Mouse (Mus musculus) myocyte (in vitro differentiated cells): Measurements from ENCODE around the gene Sphkap. TPM values are rescaled to one million over a fixed set of nuclear protein-coding genes. Genes with fewer than 3 reads are reported as not detected.

Source experiments
- H3K27me3 ChIP-seq: one replicate; pipeline ENCODE4 v1.6.1; 2011; ENCODE audit not compliant: control insufficient read depth, insufficient read depth, insufficient read length
- H3K36me3 ChIP-seq: one replicate; pipeline ENCODE4 v1.6.1; 2011; ENCODE audit not compliant: control insufficient read depth, insufficient read depth
- H3K4me2 ChIP-seq: one replicate; pipeline ENCODE4 v1.6.1; 2011; ENCODE audit warnings: low read depth, control low read depth
- H3K4me3 ChIP-seq: one replicate; pipeline ENCODE4 v1.5.1; 2011; ENCODE audit warnings: mild to moderate bottlenecking, control low read depth, moderate library complexity
- H3K79me2 ChIP-seq: one replicate; pipeline ENCODE4 v1.6.1; 2011; ENCODE audit not compliant: control insufficient read depth, insufficient read depth
- H3ac ChIP-seq: one replicate; pipeline ENCODE4 v1.6.1; 2011; ENCODE audit not compliant: control insufficient read depth, insufficient read length
- CEBPB ChIP-seq: IDR thresholded peaks from 2 replicates; pipeline ENCODE4 v1.6.1; 2011; ENCODE audit warnings: mild to moderate bottlenecking, moderate library complexity; ENCODE audit not compliant: poor library complexity, insufficient read depth, severe bottlenecking
- E2F4 ChIP-seq: IDR thresholded peaks from one replicate; pipeline ENCODE4 v1.6.1; 2011; ENCODE audit warnings: mild to moderate bottlenecking, control low read depth, moderate library complexity; ENCODE audit not compliant: insufficient read depth
- MAX ChIP-seq: IDR thresholded peaks from one replicate; pipeline ENCODE4 v1.6.1; 2011; ENCODE audit warnings: low read depth, mild to moderate bottlenecking, control low read depth
- MYOD1 ChIP-seq, 3 experiments: IDR thresholded peaks; one replicate each; pipeline ENCODE4 v1.6.1; 2011; ENCODE audit warnings: control low read depth in 2 of 3, low read depth in 2 of 3, mild to moderate bottlenecking in 2 of 3, moderate library complexity in 1 of 3; ENCODE audit not compliant: insufficient read length in 2 of 3, control insufficient read depth in 1 of 3
- MYOG ChIP-seq, 3 experiments: IDR thresholded peaks; one replicate each; pipeline ENCODE4 v1.6.1; 2011; ENCODE audit warnings: control low read depth in 2 of 3, low read depth in 2 of 3, mild to moderate bottlenecking in 2 of 3; ENCODE audit not compliant: insufficient read length in 2 of 3, control insufficient read depth in 1 of 3, insufficient read depth in 1 of 3
- POLR2A ChIP-seq: IDR thresholded peaks from one replicate; pipeline ENCODE4 v1.6.1; 2011; ENCODE audit warnings: low read depth, mild to moderate bottlenecking, control low read depth, moderate library complexity; ENCODE audit not compliant: insufficient read length
- POLR2AphosphoS2 ChIP-seq: IDR thresholded peaks from one replicate; pipeline ENCODE4 v1.6.1; 2011; ENCODE audit warnings: low read depth, control low read depth; ENCODE audit not compliant: insufficient read length
- REST ChIP-seq: IDR thresholded peaks from one replicate; pipeline ENCODE4 v1.6.1; 2011; ENCODE audit warnings: mild to moderate bottlenecking, control low read depth, moderate library complexity; ENCODE audit not compliant: insufficient read depth, insufficient read length
- SRF ChIP-seq: IDR thresholded peaks from one replicate; pipeline ENCODE4 v1.6.1; 2011; ENCODE audit warnings: low read depth; ENCODE audit not compliant: control insufficient read depth, insufficient read length
- TCF12 ChIP-seq: IDR thresholded peaks from one replicate; pipeline ENCODE4 v1.6.1; 2011; ENCODE audit warnings: mild to moderate bottlenecking, control low read depth; ENCODE audit not compliant: poor library complexity, insufficient read depth, severe bottlenecking
- TCF3 ChIP-seq: IDR thresholded peaks from one replicate; pipeline ENCODE4 v1.6.1; 2011; ENCODE audit warnings: low read depth, control low read depth; ENCODE audit not compliant: insufficient read length
- USF1 ChIP-seq: IDR thresholded peaks from one replicate; pipeline ENCODE4 v1.6.1; 2011; ENCODE audit warnings: low read depth, mild to moderate bottlenecking, control low read depth, moderate library complexity
- polyA plus RNA-seq: library from polyadenylated mRNA; unstranded; fragments of >200 nt; fragmentation: generic; extraction: Trizol; gene quantifications from one replicate; pipeline ENCODE4 v1.2.1, GENCODE M21; 2012; ENCODE audit warnings: missing spikeins

Sphkap gene
- polyA plus RNA-seq, 1 experiment: not detected

GRCm38 (mm10) chr1:83407616-83408015, 384 bp downstream of the Sphkap start:
- H3K27me3 ChIP-seq: no peaks in the 10 kb centered on the region

GRCm38 (mm10) chr1:83406882-83407549, 984 bp downstream of the Sphkap start:
- H3K79me2 ChIP-seq: no peaks in the 10 kb centered on the region
- H3K4me2 ChIP-seq: no peak overlapping the region
- no peaks in the 10 kb centered on the region for H3K36me3 ChIP-seq
- no peak for TF ChIP-seq TCF3
- no peak for TF ChIP-seq CEBPB
- no peak for TF ChIP-seq POLR2AphosphoS2
- no peak for TF ChIP-seq E2F4
- TF ChIP-seq MYOG (IDR thresholded peaks at IDR 0.05; ENCODE audit: control insufficient read depth in 1 of 3, insufficient read depth in 1 of 3, insufficient read length in 2 of 3, low read depth in 2 of 3): no peak
- TF ChIP-seq SRF: no peak
- TF ChIP-seq TCF12: no peak
- TF ChIP-seq MYOD1 (IDR thresholded peaks at IDR 0.05; ENCODE audit: control insufficient read depth in 1 of 3, insufficient read length in 2 of 3, low read depth in 2 of 3): no peak
- TF ChIP-seq MAX: no peak
- no peak for TF ChIP-seq USF1
- no peak for TF ChIP-seq REST
- no peak for TF ChIP-seq POLR2A
- H3ac ChIP-seq: no peak overlapping the region
- H3K27me3 ChIP-seq: no peaks in the 10 kb centered on the region
- H3K4me3 ChIP-seq: no peak overlapping the region

More at GRCm38 (mm10) chr1:83407616-83408015, 384 bp downstream of the Sphkap start:
- no peak overlapping the region for H3K4me2 ChIP-seq
- no peaks in the 10 kb centered on the region for H3K79me2 ChIP-seq
- no peak overlapping the region for H3ac ChIP-seq
- H3K4me3 ChIP-seq: no peak overlapping the region
- TF ChIP-seq USF1: no peak
- no peak for TF ChIP-seq E2F4
- no peak for TF ChIP-seq MYOG (IDR thresholded peaks at IDR 0.05; ENCODE audit: control insufficient read depth in 1 of 3, insufficient read depth in 1 of 3, insufficient read length in 2 of 3, low read depth in 2 of 3)
- no peak for TF ChIP-seq POLR2A
- TF ChIP-seq REST: no peak
- TF ChIP-seq SRF: no peak
- no peak for TF ChIP-seq POLR2AphosphoS2
- TF ChIP-seq TCF12: no peak
- TF ChIP-seq TCF3: no peak
- H3K36me3 ChIP-seq: no peaks in the 10 kb centered on the region

- Histone ChIP-seq H3K36me3 (no peaks in the 10 kb centered on the region), H3K4me2 (no peak overlapping the region), H3K79me2 (no peaks in the 10 kb centered on the region), H3ac (no peak overlapping the region), H3K27me3 (no peaks in the 10 kb centered on the region), H3K4me3 (no peak overlapping the region)
- TF ChIP-seq POLR2AphosphoS2 (no peak), REST (no peak), E2F4 (no peak)
These were observed 6.9 kb downstream of the Sphkap start for GRCm38 (mm10) chr1:83401079-83401478.

- no peak overlapping the region for H3ac ChIP-seq
- H3K27me3 ChIP-seq: no peaks in the 10 kb centered on the region
- TF ChIP-seq E2F4: no peak
- TF ChIP-seq TCF12: no peak
- no peak for TF ChIP-seq POLR2A
- TF ChIP-seq TCF3: no peak
- no peak for TF ChIP-seq MYOG (IDR thresholded peaks at IDR 0.05; ENCODE audit: control insufficient read depth in 1 of 3, insufficient read depth in 1 of 3, insufficient read length in 2 of 3, low read depth in 2 of 3)
- no peak for TF ChIP-seq MAX
- H3K4me2 ChIP-seq: no peak overlapping the region
- no peak overlapping the region for H3K4me3 ChIP-seq
- H3K36me3 ChIP-seq: no peaks in the 10 kb centered on the region
- H3K79me2 ChIP-seq: no peaks in the 10 kb centered on the region
These were observed 11.7 kb downstream of the Sphkap start for GRCm38 (mm10) chr1:83396284-83396683.

GRCm38 (mm10) chr1:83395559-83395958, 12.4 kb downstream of the Sphkap start:
- Histone ChIP-seq H3K79me2 (no peaks in the 10 kb centered on the region), H3ac (no peak overlapping the region), H3K36me3 (no peaks in the 10 kb centered on the region), H3K4me2 (no peak overlapping the region), H3K4me3 (no peak overlapping the region), H3K27me3 (no peaks in the 10 kb centered on the region)
- no peak for TF ChIP-seq CEBPB
- TF ChIP-seq MYOD1 (IDR thresholded peaks at IDR 0.05; ENCODE audit: control insufficient read depth in 1 of 3, insufficient read length in 2 of 3, low read depth in 2 of 3): no peak
- TF ChIP-seq MAX: no peak
- TF ChIP-seq MYOG (IDR thresholded peaks at IDR 0.05; ENCODE audit: control insufficient read depth in 1 of 3, insufficient read depth in 1 of 3, insufficient read length in 2 of 3, low read depth in 2 of 3): no peak
- TF ChIP-seq USF1: no peak
- TF ChIP-seq POLR2A: no peak
- no peak for TF ChIP-seq TCF12
- TF ChIP-seq E2F4: no peak
- TF ChIP-seq TCF3: no peak
- TF ChIP-seq REST: no peak
- TF ChIP-seq SRF: no peak
- TF ChIP-seq POLR2AphosphoS2: no peak
